Mouse (Mus musculus) lung, postnatal 0 days (tissue): ENCODE results near the gene Olfr159.

Source experiments
- CTCF ChIP-seq: IDR thresholded peaks from 2 replicates; pipeline ENCODE4 v1.5.1; 2016; ENCODE audit warnings: antibody characterized with exemption, mild to moderate bottlenecking
- EP300 ChIP-seq: IDR thresholded peaks from 2 replicates; pipeline ENCODE4 v1.6.1; 2016; ENCODE audit warnings: antibody characterized with exemption, mild to moderate bottlenecking, control low read depth

DNA sequence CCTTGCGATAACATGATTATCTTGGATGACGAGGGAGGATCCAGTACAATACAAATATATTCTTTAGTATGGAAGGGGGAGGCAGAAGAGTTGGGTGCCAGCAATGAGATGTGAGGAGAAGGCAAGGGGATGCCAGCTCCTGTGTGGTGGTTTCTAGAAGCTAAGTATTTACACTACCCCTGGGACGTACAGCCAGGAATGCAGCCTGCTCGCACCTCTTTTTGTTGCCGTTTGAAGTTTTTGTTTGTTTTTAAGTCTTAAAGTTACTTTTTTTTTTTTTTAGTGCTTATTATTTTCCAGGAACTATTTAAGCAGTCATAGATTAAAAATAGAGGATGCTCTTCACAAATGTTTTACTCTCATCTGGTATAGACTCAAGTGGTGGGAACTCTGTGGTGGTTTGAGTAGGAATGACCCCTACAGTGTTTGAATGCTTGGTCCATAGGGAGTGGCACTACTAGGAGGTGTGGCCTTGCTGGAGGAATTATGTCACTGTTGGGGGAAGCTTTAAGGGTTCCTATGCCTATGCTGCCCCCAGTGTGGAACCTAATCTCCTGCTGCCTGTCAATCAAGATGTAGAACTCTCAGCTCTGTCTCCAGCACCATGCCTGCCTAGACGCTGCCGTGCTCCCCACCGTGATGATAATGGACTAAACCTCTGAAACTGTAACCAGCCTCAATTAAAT lies 31.7 kb downstream of the Olfr159 start:
- TF ChIP-seq CTCF: peak; percentile 13; the same call in 1 of the 2 replicates
- no peak for TF ChIP-seq EP300
